Mouse (Mus musculus): ENCODE results near the gene Ppp1r27.

DNA sequence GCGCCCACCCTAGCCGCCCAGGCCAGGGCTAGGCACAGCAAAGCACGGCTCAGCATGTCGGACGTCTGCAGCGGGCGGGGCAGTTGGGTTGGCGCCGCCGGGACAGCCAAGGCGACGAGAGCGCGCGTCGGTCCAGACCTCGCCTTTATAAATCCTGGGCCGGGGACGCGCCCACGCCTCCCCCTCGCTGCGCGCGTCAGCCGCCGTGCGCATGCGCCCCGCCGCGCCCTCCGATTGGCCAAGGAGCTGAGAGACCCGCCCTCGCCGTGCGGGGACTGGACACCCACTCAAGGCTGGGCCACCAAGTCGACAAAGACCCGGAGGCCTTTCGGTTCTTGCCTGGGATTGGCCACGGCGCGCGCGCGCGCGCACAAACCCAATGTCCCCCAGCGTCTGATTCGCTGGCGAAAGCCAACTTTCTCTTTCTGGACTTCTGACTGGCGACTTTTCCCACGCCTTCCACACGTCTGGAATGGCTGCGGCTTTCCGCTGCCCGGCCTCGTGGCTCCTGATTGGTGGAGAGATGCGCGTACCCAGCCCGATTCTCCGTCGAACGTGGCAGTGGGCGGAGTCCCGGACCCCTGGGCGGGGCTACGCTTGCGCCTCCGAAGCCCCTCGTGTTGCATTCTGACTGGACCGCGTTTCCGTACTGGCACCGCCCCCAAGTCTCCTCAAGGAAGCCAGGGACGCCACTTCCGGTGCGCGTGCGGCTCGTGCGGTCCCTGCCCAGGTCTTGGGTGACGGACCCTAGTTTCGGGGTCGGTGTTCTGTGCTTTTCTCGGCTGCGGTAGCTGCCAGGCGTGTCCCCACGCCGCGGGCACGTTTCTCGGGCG, 22.0 kb upstream of the Ppp1r27 start, which contains the start of gene P4hb:
- no peak for TF ChIP-seq CTCF (IDR thresholded peaks at IDR 0.05; ENCODE audit: extremely low read depth, insufficient read depth, insufficient read length, insufficient replicate concordance)
- TF ChIP-seq POLR2A (IDR thresholded peaks at IDR 0.05; ENCODE audit: low read depth, low read length), result peak; percentile 96
